Mouse (Mus musculus): ENCODE measurements at regions not wholly inside any gene's neighbourhood (a gene's known extent, or its start where the extent isn't known, plus 50 kb on each side); places are given as distances from the start of the nearest gene placed in this dataset.

DNA sequence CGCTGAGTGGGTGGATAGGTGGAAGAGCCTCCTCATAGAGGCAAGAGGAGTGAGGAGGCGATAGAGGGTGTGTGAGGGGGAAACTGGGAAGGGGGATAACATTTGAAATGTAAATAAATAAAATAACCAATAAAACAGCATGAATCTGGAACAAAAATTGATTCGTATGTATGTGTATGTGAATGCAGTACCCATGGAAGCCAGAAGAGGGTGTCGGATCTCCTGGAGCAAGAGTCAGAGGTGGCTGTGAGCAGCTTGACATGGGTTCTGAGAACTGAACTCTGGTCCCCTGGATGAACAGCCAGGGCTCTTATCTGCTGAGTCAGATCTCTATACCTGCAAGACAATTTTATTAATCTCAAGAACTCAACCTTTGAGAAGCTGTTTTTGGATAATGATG, 81.4 kb downstream of the Tfap2b start:
- DNase-seq (ENCODE audit: low spot score in 2 of 2): no peak

DNA sequence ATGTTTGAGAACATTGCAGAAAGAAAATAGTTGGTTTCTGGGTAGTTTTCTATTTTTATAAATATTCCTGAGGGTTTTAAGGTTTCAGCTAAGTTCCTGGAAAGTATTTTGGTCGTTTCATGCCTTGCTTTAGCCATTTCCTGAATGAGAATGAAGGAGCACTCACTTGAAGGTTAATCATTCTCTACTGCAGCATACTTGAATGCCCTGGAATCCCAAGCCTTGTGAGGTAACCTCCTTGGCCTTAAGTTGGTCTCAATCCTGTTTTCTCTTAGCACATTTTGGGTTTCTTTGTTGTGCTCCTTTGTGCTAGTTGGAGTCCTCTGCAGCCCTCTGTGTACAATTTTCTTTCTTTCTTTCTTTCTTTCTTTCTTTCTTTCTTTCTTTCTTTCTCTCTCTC, 112.9 kb downstream of the Tfap2b start:
- no peak for DNase-seq (ENCODE audit: low spot score in 2 of 2)

DNA sequence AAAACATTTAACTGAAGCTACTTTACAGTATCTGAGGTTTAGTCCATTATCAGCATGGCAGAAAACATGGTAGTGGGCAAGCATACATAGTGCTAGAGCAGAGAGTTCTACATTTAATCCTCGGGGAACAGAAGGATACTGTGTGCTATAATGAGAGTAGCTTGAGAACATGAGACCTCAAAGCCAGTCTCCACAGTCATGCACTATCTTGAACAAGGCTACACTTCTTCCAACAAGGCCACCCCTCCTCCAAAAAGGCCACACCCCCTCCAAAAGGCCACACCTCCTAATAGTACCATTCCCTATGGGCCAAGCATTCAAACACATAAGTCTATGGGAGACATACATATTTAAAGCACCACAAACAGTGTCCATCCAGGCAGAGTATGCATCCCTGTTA, 127.3 kb downstream of the Tfap2b start:
- no peak for DNase-seq (ENCODE audit: low spot score in 2 of 2)

- no peak for DNase-seq (ENCODE audit: low spot score in 2 of 2)
Observed at GRCm38 (mm10) chr1:19337207-19337606, 128.5 kb downstream of the Tfap2b start.

GRCm38 (mm10) chr1:19344445-19344844, 135.7 kb downstream of the Tfap2b start:
- DNase-seq (ENCODE audit: low spot score in 2 of 2): no peak

DNA sequence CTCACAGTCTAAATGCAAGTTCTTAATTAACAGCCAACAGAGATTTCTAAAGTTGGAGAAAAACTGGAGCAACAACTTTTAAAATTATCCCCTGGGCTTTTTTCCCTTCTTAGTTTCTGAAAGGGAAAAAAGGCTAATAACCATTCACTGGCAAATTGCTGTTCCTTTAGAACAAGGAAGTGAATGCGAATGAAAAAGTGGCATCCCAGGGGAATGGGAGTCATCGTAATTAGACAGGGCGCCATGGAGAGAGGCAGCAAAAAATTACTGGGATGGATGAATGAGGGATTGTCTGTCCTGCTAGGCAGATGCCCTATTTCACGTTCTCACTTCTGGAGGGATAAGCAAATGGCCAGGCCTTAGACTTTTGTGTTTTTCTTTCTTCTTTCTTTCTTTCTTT, 141.8 kb downstream of the Tfap2b start:
- no peak for DNase-seq (ENCODE audit: low spot score in 2 of 2)

GRCm38 (mm10) chr1:19384856-19385255, 176.1 kb downstream of the Tfap2b start:
- DNase-seq (ENCODE audit: low spot score in 2 of 2): no peak

DNA sequence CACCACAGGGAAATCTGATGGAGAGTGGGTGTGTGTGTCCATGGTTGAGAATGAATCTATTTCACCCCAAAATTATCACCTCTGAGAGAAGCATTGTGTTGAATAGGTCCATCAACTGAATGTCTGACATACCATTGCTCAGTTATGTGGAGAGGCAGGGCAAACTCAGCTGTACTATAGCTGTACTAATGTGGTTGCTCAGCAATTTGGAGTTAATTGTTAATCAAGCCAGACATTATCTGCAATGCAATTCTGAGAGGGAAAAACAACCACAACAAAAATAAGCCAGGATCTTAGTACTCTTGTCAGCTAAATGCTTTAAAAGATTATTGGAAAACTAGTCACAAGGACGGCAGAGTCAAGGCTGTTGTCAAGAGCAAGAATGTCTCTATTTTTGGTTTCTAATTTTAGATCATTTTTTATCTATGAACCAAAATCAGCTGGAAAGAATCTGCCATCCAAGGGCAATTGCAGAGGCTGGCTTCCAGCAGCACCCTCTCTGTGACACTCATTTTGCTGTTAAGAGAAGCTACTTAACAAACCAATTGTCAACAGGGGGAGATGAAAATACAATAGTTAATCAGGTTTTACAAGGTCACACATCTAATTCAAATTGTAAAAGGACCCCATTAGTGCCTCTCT, 180.3 kb downstream of the Tfap2b start:
- DNase-seq (ENCODE audit: low spot score in 2 of 2): no peak

DNA sequence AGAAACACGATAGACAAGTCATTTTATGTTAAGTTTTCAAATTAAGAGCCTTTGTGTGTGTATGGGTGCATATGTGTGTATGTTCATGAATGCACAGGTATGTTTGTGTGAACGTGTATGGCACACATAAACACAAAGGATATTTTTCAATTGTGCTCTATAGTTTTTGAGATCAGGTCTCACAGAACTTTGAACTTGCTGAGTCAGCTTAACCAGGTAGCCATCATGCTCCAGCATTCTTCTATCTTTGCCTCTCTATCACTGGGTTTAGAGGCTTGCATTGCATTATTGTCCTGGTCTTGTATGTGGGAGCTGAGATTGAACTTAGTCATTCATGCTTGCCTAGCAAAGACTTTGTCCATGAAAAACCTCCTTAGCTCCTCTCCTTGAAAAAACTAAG, 198.8 kb downstream of the Tfap2b start:
- DNase-seq (ENCODE audit: low spot score in 2 of 2): no peak

GRCm38 (mm10) chr1:19412345-19412744, 203.6 kb downstream of the Tfap2b start:
- no peak for DNase-seq (ENCODE audit: low spot score in 2 of 2)

DNA sequence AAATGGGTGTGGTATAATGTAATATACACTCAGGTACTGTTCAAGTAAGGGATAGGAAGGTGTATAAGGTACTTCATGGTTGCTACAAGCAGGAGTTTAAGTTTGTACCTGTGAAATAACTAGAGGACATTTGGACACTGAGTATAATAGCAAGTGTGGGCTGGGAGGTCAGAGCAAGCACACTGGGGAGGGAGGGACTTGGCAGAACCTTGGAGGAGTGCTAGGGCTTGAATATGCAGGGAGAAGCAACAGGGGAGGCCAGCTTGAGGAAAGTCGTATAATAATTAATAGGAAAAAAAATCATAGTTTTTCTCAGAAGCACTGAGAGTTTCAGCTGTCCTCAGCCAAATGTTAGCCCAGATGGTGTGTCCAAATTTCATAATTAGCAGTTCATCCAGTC, 212.4 kb downstream of the Tfap2b start:
- DNase-seq (ENCODE audit: low spot score in 2 of 2): no peak

GRCm38 (mm10) chr1:19450786-19451185, 242.1 kb downstream of the Tfap2b start:
- peak in 1 of 2 experiments; percentile 5 for DNase-seq (ENCODE audit: low spot score in 2 of 2)

DNA sequence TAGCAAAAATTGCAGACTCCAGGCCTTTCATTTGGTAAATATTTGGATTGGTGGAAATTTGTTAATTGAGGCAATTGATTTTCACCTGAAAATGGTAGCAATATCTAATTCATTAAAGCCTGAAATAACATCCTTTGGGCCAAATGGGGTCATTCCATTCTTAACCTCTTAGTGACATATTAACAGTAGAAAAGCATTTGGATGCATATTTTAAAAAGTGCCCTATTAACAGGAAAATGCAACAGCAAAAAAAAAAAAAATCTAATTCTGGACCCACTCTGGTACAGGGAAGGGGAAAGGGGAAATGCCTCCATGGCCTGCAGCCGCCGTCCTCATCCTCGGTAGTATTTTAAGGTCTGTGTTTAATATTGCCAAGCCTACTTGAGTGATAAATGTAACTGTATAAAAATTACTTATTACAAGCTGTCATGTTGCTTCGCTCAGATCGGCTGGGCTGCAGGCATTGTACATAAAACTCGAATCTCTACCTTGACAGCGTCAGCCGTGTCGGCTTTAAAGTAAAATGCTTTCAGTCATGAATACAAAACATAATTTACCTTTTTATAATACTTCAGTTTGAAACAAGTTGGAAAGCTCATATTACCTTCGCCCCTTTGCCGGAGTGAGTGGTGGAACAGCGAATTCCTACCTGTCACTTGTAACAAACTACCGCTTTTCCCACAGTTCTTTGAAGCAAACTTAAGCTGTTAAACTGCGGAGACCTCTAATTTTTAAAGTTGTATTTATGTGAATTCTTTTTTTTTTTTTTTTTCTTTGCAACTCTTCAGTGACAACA, 250.1 kb downstream of the Tfap2b start:
- no peak for DNase-seq (ENCODE audit: low spot score in 2 of 2)

- no peak for DNase-seq (ENCODE audit: low spot score in 2 of 2)
Observed at GRCm38 (mm10) chr1:19459876-19460275, 251.2 kb downstream of the Tfap2b start.

DNA sequence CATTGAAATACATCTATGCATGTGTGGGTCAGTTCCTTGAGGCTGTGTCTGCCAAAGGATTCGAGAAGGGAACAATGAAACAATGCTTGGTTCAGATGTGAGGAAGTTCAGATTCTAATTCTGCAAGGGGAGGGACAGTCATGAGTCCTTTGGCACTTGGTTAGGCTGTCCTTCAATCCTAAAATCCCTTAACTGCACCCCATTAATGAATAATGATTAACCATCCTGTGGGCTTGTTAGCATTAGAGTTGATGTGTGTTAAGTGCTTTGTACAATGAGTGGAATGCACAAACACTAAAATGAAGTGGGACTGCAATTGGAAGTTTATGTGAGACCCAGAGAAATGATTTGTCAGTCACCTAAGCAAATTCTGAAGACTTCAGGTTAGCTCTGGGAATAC, 264.8 kb downstream of the Tfap2b start:
- DNase-seq (ENCODE audit: low spot score in 2 of 2): no peak

All from cerebellum, postnatal 4 days (tissue).